8 mouse cellular contexts compared by ENCODE assay signal in genomic region chr11:53466231-53466971, GRCm38 (mm10). TPM values are rescaled to one million over a fixed set of nuclear protein-coding genes. Genes with fewer than 3 reads are reported as not detected.
DNase-seq lines count a peak whose midpoint lies in the region; ATAC-seq and TF ChIP-seq lines count a peak whose summit lies in the region.

No protein-coding gene starts in this region.

- peak; percentile 69 for DNase-seq in embryo, embryonic 11.5 days (ENCODE audit: low read depth, low spot score)
- peak; percentile 69 to 86 for DNase-seq in gastrocnemius, postnatal 4 days (ENCODE audit: low spot score in 2 of 2)
- DNase-seq in left cerebral cortex, postnatal 25 days (ENCODE audit: low spot score in 2 of 2), result peak; percentile 82 to 92
- peak; percentile 91 for DNase-seq in right cerebral cortex, postnatal 14 days

- no peak overlapping the region for H3K4me3 ChIP-seq in bone marrow macrophage, adult 2 months (ENCODE audit: insufficient read depth, low read length)
- H3K4me3 ChIP-seq in intestine, embryonic 15.5 days (replicated peaks), result peak overlapping the region; percentile 27

- no peaks in the 10 kb centered on the region for H3K36me3 ChIP-seq in intestine, embryonic 15.5 days

- ATAC-seq in intestine, embryonic 15.5 days, result peak; percentile 62
- ATAC-seq in megakaryocyte progenitor cell, adult 5-6 weeks (replicated peaks; ENCODE audit: poor library complexity), result peak; percentile 57
- ATAC-seq in inflammation-experienced regulatory T-cells, adult 6 months, result no peak

- intact Hi-C loops in left cerebral cortex, postnatal 25 days (cut with DNase I), result loop anchor here (10.0 kb wide), 1 partner anchor 388 kb away; the partner anchor contains the start of gene Gm12216

- H3K9ac ChIP-seq in intestine, embryonic 15.5 days, result peak overlapping the region; percentile 32

- H3K27ac ChIP-seq in bone marrow macrophage, adult 2 months (ENCODE audit: insufficient read depth, low read depth, low read length), result no peak overlapping the region
- no peak overlapping the region for H3K27ac ChIP-seq in intestine, embryonic 15.5 days

- H3K4me1 ChIP-seq in bone marrow macrophage, adult 2 months (ENCODE audit: control insufficient read depth, insufficient read depth, low read length), result no peaks in the 10 kb centered on the region
- peaks cover 19% of the 10 kb centered on the region for H3K4me1 ChIP-seq in intestine, embryonic 15.5 days (replicated peaks)

- H3K4me2 ChIP-seq in intestine, embryonic 15.5 days (replicated peaks), result peak overlapping the region; percentile 69

- WGBS in intestine, embryonic 15.5 days, result 10% methylated on average over 40 of the region's 40 CpGs

- peaks cover 68% of the 10 kb centered on the region for H3K27me3 ChIP-seq in intestine, embryonic 15.5 days (replicated peaks)

- peak; percentile 73 for TF ChIP-seq CTCF in bone marrow macrophage, adult 2 months (IDR thresholded peaks at IDR 0.05; ENCODE audit: low read depth, low read length)

- H3K9me3 ChIP-seq in intestine, embryonic 15.5 days, result no peaks in the 10 kb centered on the region

- no peak for TF ChIP-seq POLR2A in bone marrow macrophage, adult 2 months (IDR thresholded peaks at IDR 0.05; ENCODE audit: borderline replicate concordance, low read depth, low read length)

RNA-seq across cellular contexts. Expression of gene Gm9837, which starts 3.9 kb away (rescaled TPM):
- not detected in 2 replicates for polyA plus RNA-seq in bone marrow macrophage, adult 2 months (2012; ENCODE audit: insufficient read depth, insufficient read length, missing spikeins)
- total RNA-seq in gastrocnemius, postnatal 4 days (2021), result not detected
- not detected in 2 replicates for polyA plus RNA-seq in intestine, embryonic 15.5 days (2015; fragmentation: Nextera tagmentation; extraction: Ambion mirVana)
- total RNA-seq in left cerebral cortex, postnatal 25 days (2021), result not detected
- total RNA-seq in megakaryocyte progenitor cell, adult 5-6 weeks (2015), result not detected in 2 replicates
- total RNA-seq in megakaryocyte progenitor cell, adult 5-6 weeks (2017), result not detected in 2 replicates
- not detected for polyA plus RNA-seq in inflammation-experienced regulatory T-cells, adult 6 months (2017; shearing (Covaris generic))

RNA-seq across cellular contexts. Expression of gene Shroom1, which starts 9.4 kb away (rescaled TPM):
- polyA plus RNA-seq in bone marrow macrophage, adult 2 months (2012; ENCODE audit: insufficient read depth, insufficient read length, missing spikeins), result 0.17 TPM in 1 of 2 replicates, not detected in the other
- total RNA-seq in gastrocnemius, postnatal 4 days (2021), result under 1 TPM; 0.49 to 0.81 TPM
- polyA plus RNA-seq in intestine, embryonic 15.5 days (2015; fragmentation: Nextera tagmentation; extraction: Ambion mirVana), result 1.3 and 1.5 TPM in 2 replicates
- 1 to 10 TPM; 4.0 to 4.5 TPM for total RNA-seq in left cerebral cortex, postnatal 25 days (2021)
- total RNA-seq in megakaryocyte progenitor cell, adult 5-6 weeks (2015), result 0.02 TPM in 1 of 2 replicates, not detected in the other
- total RNA-seq in megakaryocyte progenitor cell, adult 5-6 weeks (2017), result not detected in 2 replicates
- polyA plus RNA-seq in inflammation-experienced regulatory T-cells, adult 6 months (2017; shearing (Covaris generic)), result under 1 TPM in 1 of 3 experiments, not detected in 2; 0.10 TPM

RNA-seq across cellular contexts. Expression of gene Gm10447, which starts 9.5 kb away (rescaled TPM):
- not detected in 2 replicates for polyA plus RNA-seq in bone marrow macrophage, adult 2 months (2012; ENCODE audit: insufficient read depth, insufficient read length, missing spikeins)
- total RNA-seq in gastrocnemius, postnatal 4 days (2021), result not detected
- polyA plus RNA-seq in intestine, embryonic 15.5 days (2015; fragmentation: Nextera tagmentation; extraction: Ambion mirVana), result 0.10 TPM in 1 of 2 replicates, not detected in the other
- total RNA-seq in left cerebral cortex, postnatal 25 days (2021), result under 1 TPM; 0.32 to 0.34 TPM
- not detected in 2 replicates for total RNA-seq in megakaryocyte progenitor cell, adult 5-6 weeks (2015)
- not detected in 2 replicates for total RNA-seq in megakaryocyte progenitor cell, adult 5-6 weeks (2017)
- not detected for polyA plus RNA-seq in inflammation-experienced regulatory T-cells, adult 6 months (2017; shearing (Covaris generic))

RNA-seq across cellular contexts. Expression of gene Gm9945, which starts 13.6 kb away (rescaled TPM):
- polyA plus RNA-seq in bone marrow macrophage, adult 2 months (2012; ENCODE audit: insufficient read depth, insufficient read length, missing spikeins), result not detected in 2 replicates
- not detected for total RNA-seq in gastrocnemius, postnatal 4 days (2021)
- not detected in 2 replicates for polyA plus RNA-seq in intestine, embryonic 15.5 days (2015; fragmentation: Nextera tagmentation; extraction: Ambion mirVana)
- total RNA-seq in left cerebral cortex, postnatal 25 days (2021), result 1 to 10 TPM; 3.3 TPM
- total RNA-seq in megakaryocyte progenitor cell, adult 5-6 weeks (2015), result not detected in 2 replicates
- not detected in 2 replicates for total RNA-seq in megakaryocyte progenitor cell, adult 5-6 weeks (2017)
- polyA plus RNA-seq in inflammation-experienced regulatory T-cells, adult 6 months (2017; shearing (Covaris generic)), result not detected

RNA-seq across cellular contexts. Expression of gene Sowaha, which starts 13.7 kb away (rescaled TPM):
- polyA plus RNA-seq in bone marrow macrophage, adult 2 months (2012; ENCODE audit: insufficient read depth, insufficient read length, missing spikeins), result not detected in 2 replicates
- under 1 TPM; 0.16 to 0.25 TPM for total RNA-seq in gastrocnemius, postnatal 4 days (2021)
- polyA plus RNA-seq in intestine, embryonic 15.5 days (2015; fragmentation: Nextera tagmentation; extraction: Ambion mirVana), result 0.56 and 0.57 TPM in 2 replicates
- total RNA-seq in left cerebral cortex, postnatal 25 days (2021), result 10 to 100 TPM; 79.1 to 79.3 TPM
- total RNA-seq in megakaryocyte progenitor cell, adult 5-6 weeks (2015), result 0.73 and 0.79 TPM in 2 replicates
- total RNA-seq in megakaryocyte progenitor cell, adult 5-6 weeks (2017), result 0.29 and 0.91 TPM in 2 replicates
- polyA plus RNA-seq in inflammation-experienced regulatory T-cells, adult 6 months (2017; shearing (Covaris generic)), result not detected
